Mouse (Mus musculus) heart, adult 2 months (tissue): ENCODE measurements around the gene Hmbs.

ENCODE experiments used
- CTCF ChIP-seq: fragments of 200-600 bp; IDR thresholded peaks from 2 replicates; pipeline ENCODE4 v1.8.1; 2022; ENCODE audit warnings: antibody characterized with exemption, mild to moderate bottlenecking, moderate library complexity
- EP300 ChIP-seq: fragments of 200-500 bp; IDR thresholded peaks from 2 replicates; pipeline ENCODE4 v1.6.1; 2011; ENCODE audit warnings: low read depth, low read length, control low read depth; ENCODE audit not compliant: insufficient read depth
- POLR2A ChIP-seq: fragments of 200-500 bp; IDR thresholded peaks from 2 replicates; pipeline ENCODE4 v1.6.1; 2011; ENCODE audit warnings: mild to moderate bottlenecking, low read depth, low read length, control low read depth; ENCODE audit not compliant: insufficient read depth

GRCm38 (mm10) chr9:44373386-44373785 is 29.4 kb upstream of the Hmbs start:
- TF ChIP-seq EP300 (no peak), CTCF (no peak), POLR2A (no peak)
